Mouse (Mus musculus): ENCODE data around the gene Uhrf1bp1. TPM values are rescaled to one million over a fixed set of nuclear protein-coding genes. Genes with fewer than 3 reads are reported as not detected.

Uhrf1bp1 gene
- total and polyA plus RNA-seq, 3 experiments: 23.1 to 43.6 TPM; not detected in 1

GRCm38 (mm10) chr17:27856265-27856797 lies at the start of gene Uhrf1bp1 (continued):
- no peak for TF ChIP-seq MEF2A (IDR thresholded peaks at IDR 0.05; ENCODE audit: extremely low read depth, insufficient replicate concordance, low read depth, low read length, poor library complexity, severe bottlenecking)
- TF ChIP-seq MYC (IDR thresholded peaks at IDR 0.05; ENCODE audit: low read depth, low read length): no peak
- TF ChIP-seq ZKSCAN1 (IDR thresholded peaks at IDR 0.05; ENCODE audit: low read depth, low read length): no peak

- no peak for TF ChIP-seq USF1 (IDR thresholded peaks at IDR 0.05; ENCODE audit: low read depth, low read length)
- no peak for TF ChIP-seq JUND (IDR thresholded peaks at IDR 0.05; ENCODE audit: low read depth, low read length)
- no peak for TF ChIP-seq POLR2AphosphoS5 (IDR thresholded peaks at IDR 0.05; ENCODE audit: borderline replicate concordance, low read depth, low read length)
- no peak for TF ChIP-seq ELF1 (IDR thresholded peaks at IDR 0.05; ENCODE audit: low read depth, low read length)
- no peak for TF ChIP-seq RCOR1 (IDR thresholded peaks at IDR 0.05; ENCODE audit: low read depth, low read length)
- TF ChIP-seq ZMIZ1 (IDR thresholded peaks at IDR 0.05; ENCODE audit: low read depth, low read length): no peak
- TF ChIP-seq UBTF (IDR thresholded peaks at IDR 0.05; ENCODE audit: borderline replicate concordance, insufficient read depth, low read depth, low read length): no peak
- TF ChIP-seq GABPA (IDR thresholded peaks at IDR 0.05; ENCODE audit: low read depth, low read length): no peak
- TF ChIP-seq MAFK (IDR thresholded peaks at IDR 0.05; ENCODE audit: borderline replicate concordance, low read depth, low read length): no peak
- no peak for TF ChIP-seq GATA1 (IDR thresholded peaks at IDR 0.05; ENCODE audit: low read depth, low read length)
- TF ChIP-seq TCF12 (IDR thresholded peaks at IDR 0.05; ENCODE audit: low read depth, low read length): no peak
- no peak for TF ChIP-seq MAZ (IDR thresholded peaks at IDR 0.05; ENCODE audit: low read depth, low read length)
- no peak for TF ChIP-seq NRF1 (IDR thresholded peaks at IDR 0.05; ENCODE audit: insufficient read depth, low read depth, low read length, poor library complexity, severe bottlenecking)
- TF ChIP-seq HCFC1 (IDR thresholded peaks at IDR 0.05; ENCODE audit: low read depth, low read length): no peak
- TF ChIP-seq NELFE (IDR thresholded peaks at IDR 0.05; ENCODE audit: low read depth, low read length): no peak
- no peak overlapping the region for H3K9ac ChIP-seq (ENCODE audit: control insufficient read depth, low read depth, low read length, poor library complexity, severe bottlenecking)
- no peak overlapping the region for H3K4me3 ChIP-seq (ENCODE audit: control insufficient read depth in 1 of 2, insufficient read depth in 1 of 2, low read depth in 2 of 2, low read length in 2 of 2)
- H3K36me3 ChIP-seq (ENCODE audit: control insufficient read depth in 1 of 2, insufficient read depth in 2 of 2, low read length in 2 of 2): peaks cover 10 to 17% of the 10 kb centered on the region in 2 experiments
- H3K4me1 ChIP-seq (ENCODE audit: control insufficient read depth in 1 of 2, insufficient read depth in 2 of 2, low read length in 2 of 2): peaks cover 2 to 12% of the 10 kb centered on the region in 2 experiments; a peak in 2 of 4 replicates
- no peak for DNase-seq (ENCODE audit: low read depth, low spot score)
- H3K27me3 ChIP-seq (ENCODE audit: control insufficient read depth in 1 of 2, insufficient read depth in 2 of 2, low read length in 2 of 2): no peaks in the 10 kb centered on the region
- peaks cover 90% of the 10 kb centered on the region for H3K79me2 ChIP-seq (ENCODE audit: control insufficient read depth, insufficient read depth, low read length, poor library complexity)
- H3K9me3 ChIP-seq (replicated peaks; ENCODE audit: insufficient read depth, low read length): no peaks in the 10 kb centered on the region
- no peak overlapping the region for H3K27ac ChIP-seq (ENCODE audit: control insufficient read depth, low read depth, low read length)
These were observed 48.6 kb upstream of the Uhrf1bp1 start for GRCm38 (mm10) chr17:27807542-27808078.

All from MEL (cell line).